Mouse (Mus musculus) intestine, embryonic 16.5 days (tissue): ENCODE measurements at regions not wholly inside any gene's neighbourhood (a gene's known extent, or its start where the extent isn't known, plus 50 kb on each side); places are given as distances from the start of the nearest gene placed in this dataset.

Source experiments
- ATAC-seq: fragments of 200-750 bp; cut with Nextera tagmentation; 2 replicates; pipeline ENCODE4 v1.8.0; 2017; ENCODE audit warnings: moderate TSS enrichment, moderate library complexity
- H3K27ac ChIP-seq: fragments of 300-500 bp; sonication (generic); 2 replicates; pipeline ENCODE4 v1.5.1; 2014; ENCODE audit warnings: mild to moderate bottlenecking, low read length
- H3K27me3 ChIP-seq: fragments of 300-500 bp; sonication (generic); replicated peaks from 2 replicates; pipeline ENCODE4 v1.6.1; 2014; ENCODE audit warnings: low read length, control low read depth, mixed read lengths; ENCODE audit not compliant: control insufficient read depth, insufficient read depth
- H3K36me3 ChIP-seq: fragments of 300-500 bp; sonication (generic); 2 replicates; pipeline ENCODE4 v1.6.1; 2014; ENCODE audit warnings: low read length, control low read depth; ENCODE audit not compliant: control insufficient read depth, insufficient read depth
- H3K4me1 ChIP-seq: fragments of 300-500 bp; sonication (generic); 2 replicates; pipeline ENCODE4 v1.6.1; 2014; ENCODE audit warnings: low read length, control low read depth, mixed read lengths; ENCODE audit not compliant: control insufficient read depth, insufficient read depth
- H3K4me2 ChIP-seq: fragments of 300-500 bp; sonication (generic); 2 replicates; pipeline ENCODE4 v1.6.1; 2014; ENCODE audit warnings: low read depth, low read length, control low read depth
- H3K4me3 ChIP-seq: fragments of 300-500 bp; sonication (generic); 2 replicates; pipeline ENCODE4 v1.5.1; 2014; ENCODE audit warnings: mild to moderate bottlenecking, low read length
- H3K9ac ChIP-seq: fragments of 300-500 bp; sonication (generic); 2 replicates; pipeline ENCODE4 v1.6.1; 2014; ENCODE audit warnings: low read depth, low read length
- H3K9me3 ChIP-seq: fragments of 300-500 bp; sonication (generic); 2 replicates; pipeline ENCODE4 v1.6.1; 2016; ENCODE audit warnings: low read length, control low read depth; ENCODE audit not compliant: control insufficient read depth
- WGBS: fragments of 180-500 bp; shearing (Covaris S2); extraction: QIAGEN DNeasy Blood & Tissue Kit; methylation state at CpG from one replicate; pipeline ENCODE4 v1.1.7; 2014; 5-methylcytosine and 5-hydroxymethylcytosine counted together

DNA sequence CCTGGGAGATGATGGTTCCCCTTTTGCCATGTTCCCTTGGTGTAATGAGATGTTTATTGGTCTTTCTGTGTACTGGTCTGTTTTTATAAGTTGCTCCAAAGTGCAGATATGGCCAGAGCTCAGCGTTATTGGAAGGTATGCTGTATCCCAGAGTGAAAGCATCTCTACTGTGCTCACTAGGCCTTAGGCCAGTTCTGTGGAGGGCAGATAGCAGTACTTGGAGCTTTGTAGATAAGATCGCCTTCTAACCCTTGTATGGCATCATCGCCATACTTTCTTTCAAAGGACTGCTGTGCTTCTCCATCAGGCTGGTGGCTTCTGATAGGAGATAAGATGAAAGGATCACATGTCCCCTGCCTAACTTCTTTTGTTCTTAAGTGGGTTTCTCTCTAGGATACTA lies 94.0 kb upstream of the Tspan8 start:
- ATAC-seq = no peak
- H3K27me3 ChIP-seq = no peaks in the 10 kb centered on the region

DNA sequence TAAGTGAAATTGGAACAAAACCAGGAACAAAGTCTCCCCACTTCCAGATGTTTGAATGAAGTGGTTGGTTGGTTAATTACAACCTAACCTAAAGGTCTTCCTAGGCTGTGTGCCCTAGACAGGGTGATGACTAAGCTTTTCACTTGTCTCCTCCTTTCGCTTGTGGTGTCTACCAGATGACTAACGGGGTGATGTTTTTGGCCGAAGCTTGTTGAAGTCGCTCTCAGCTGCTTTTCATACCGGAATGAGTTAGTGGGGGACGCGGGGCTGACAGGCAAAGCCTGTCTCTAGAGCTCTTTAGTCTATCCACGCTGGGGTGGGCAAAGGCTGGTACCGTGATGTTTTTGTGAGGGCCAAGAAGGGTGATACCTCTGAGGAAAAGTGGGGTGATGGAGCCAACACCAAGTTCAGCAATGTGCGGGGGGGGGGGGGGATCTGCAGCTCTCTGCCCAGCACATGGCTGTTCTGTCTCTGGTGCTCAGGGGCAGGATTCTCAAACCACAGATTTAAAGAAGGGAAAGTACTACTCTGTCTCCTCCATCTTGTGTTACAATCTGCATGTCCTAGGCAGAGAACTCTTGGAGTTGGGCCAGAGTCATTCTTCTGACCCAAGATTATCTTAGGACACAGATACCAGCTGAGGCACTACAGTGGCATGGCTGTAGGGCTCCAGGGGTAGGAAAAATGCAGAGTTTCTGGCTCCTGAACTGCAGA lies 73.8 kb upstream of the Tspan8 start:
- Histone ChIP-seq H3K4me3 (no peak overlapping the region), H3K9ac (no peak overlapping the region), H3K27ac (no peak overlapping the region), H3K4me1 (no peaks in the 10 kb centered on the region), H3K36me3 (no peaks in the 10 kb centered on the region), H3K27me3 (no peaks in the 10 kb centered on the region), H3K9me3 (no peaks in the 10 kb centered on the region), H3K4me2 (no peak overlapping the region)
- no peak for ATAC-seq
- WGBS = 91% methylated on average over 10 of the region's 10 CpGs

More for the DNA sequence above, 94.0 kb upstream of the Tspan8 start:
- no peak overlapping the region for H3K4me3 ChIP-seq
- no peak overlapping the region for H3K4me2 ChIP-seq
- H3K27ac ChIP-seq = no peak overlapping the region
- 87% methylated on average over 3 of the region's 3 CpGs for WGBS
- no peaks in the 10 kb centered on the region for H3K9me3 ChIP-seq
- no peaks in the 10 kb centered on the region for H3K36me3 ChIP-seq
- no peak overlapping the region for H3K9ac ChIP-seq
- H3K4me1 ChIP-seq = no peaks in the 10 kb centered on the region

DNA sequence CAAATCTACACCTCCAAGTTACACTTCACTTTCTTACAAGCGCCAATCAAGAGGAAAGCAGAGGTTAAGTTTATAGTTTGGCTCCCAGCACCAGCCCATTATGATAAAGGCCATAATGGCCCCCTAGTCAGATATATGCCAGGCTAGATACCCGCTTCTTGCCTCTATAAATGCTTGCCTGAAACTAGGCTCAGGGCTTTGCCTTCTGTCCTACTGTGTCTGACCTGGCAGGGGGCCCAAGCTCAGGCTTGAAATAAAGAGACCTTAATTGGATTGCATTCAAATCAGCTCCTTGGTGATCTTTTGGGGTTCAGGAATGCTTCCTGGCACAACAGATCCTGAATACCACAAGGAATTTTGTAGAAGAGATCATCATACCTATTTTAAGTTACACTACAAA lies 66.8 kb upstream of the Tspan8 start:
- Histone ChIP-seq H3K36me3 (no peaks in the 10 kb centered on the region), H3K9ac (no peak overlapping the region), H3K4me2 (no peak overlapping the region), H3K4me3 (no peak overlapping the region), H3K9me3 (no peaks in the 10 kb centered on the region), H3K4me1 (no peaks in the 10 kb centered on the region), H3K27me3 (no peaks in the 10 kb centered on the region), H3K27ac (no peak overlapping the region)
- no peak for ATAC-seq
- 83% methylated on average over 2 of the region's 2 CpGs for WGBS

DNA sequence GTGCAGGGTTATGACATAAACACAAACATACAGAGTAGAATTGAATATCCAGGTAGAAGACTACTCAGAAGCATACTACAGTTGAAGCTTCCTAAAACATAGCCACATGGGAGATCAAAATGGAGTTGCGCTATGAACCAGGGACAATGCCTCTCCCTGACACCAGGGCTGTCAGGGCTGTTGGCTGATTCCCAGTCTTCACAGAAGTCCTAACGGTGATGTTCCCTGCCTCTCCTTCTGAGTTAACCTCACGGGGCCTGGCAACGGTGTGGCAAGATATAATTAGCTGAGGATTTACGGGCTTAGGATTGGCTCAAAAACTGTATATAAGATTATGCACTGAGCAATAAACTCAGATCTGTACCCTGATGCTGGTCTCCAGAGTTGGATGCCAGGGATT lies 66.4 kb upstream of the Tspan8 start:
- Histone ChIP-seq H3K36me3 (no peaks in the 10 kb centered on the region), H3K4me3 (no peak overlapping the region), H3K27me3 (no peaks in the 10 kb centered on the region), H3K4me2 (no peak overlapping the region), H3K27ac (no peak overlapping the region), H3K9ac (no peak overlapping the region), H3K9me3 (no peaks in the 10 kb centered on the region), H3K4me1 (no peaks in the 10 kb centered on the region)
- ATAC-seq = no peak
- 83% methylated on average over 5 of the region's 5 CpGs for WGBS

DNA sequence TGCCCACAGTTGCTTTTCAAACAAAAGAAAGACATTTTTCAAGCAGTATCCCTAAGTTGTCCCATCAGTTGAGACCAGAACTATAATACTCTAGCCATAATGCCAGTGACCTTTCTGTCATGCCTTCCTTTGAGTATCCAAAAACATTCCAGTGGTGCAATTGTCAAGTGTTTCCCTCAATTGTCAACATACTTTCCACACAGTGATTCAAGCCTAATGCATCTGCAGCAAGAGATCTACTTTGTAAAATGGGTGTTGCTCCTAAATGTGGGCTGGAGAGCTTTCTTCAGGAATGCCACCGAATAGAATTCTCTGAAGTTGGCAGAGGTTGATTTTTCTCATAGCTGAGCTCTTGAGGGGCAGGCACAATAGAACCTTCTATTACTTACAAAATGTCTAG lies 58.0 kb upstream of the Tspan8 start:
- no peak for ATAC-seq
- H3K4me3 ChIP-seq = no peak overlapping the region
- WGBS = 71% methylated on average over 1 of the region's 1 CpGs
- no peaks in the 10 kb centered on the region for H3K36me3 ChIP-seq
- no peaks in the 10 kb centered on the region for H3K9me3 ChIP-seq
- H3K4me1 ChIP-seq = no peaks in the 10 kb centered on the region
- no peak overlapping the region for H3K27ac ChIP-seq
- H3K27me3 ChIP-seq = no peaks in the 10 kb centered on the region
- H3K4me2 ChIP-seq = no peak overlapping the region
- H3K9ac ChIP-seq = no peak overlapping the region
